Mouse (Mus musculus) heart, adult 2 months (tissue): ENCODE measurements around the gene Tph1.

Source experiments
- CTCF ChIP-seq: fragments of 200-600 bp; IDR thresholded peaks from 2 replicates; pipeline ENCODE4 v1.8.1; 2022; ENCODE audit warnings: antibody characterized with exemption, mild to moderate bottlenecking, moderate library complexity
- EP300 ChIP-seq: fragments of 200-500 bp; IDR thresholded peaks from 2 replicates; pipeline ENCODE4 v1.6.1; 2011; ENCODE audit warnings: low read depth, low read length, control low read depth; ENCODE audit not compliant: insufficient read depth
- POLR2A ChIP-seq: fragments of 200-500 bp; IDR thresholded peaks from 2 replicates; pipeline ENCODE4 v1.6.1; 2011; ENCODE audit warnings: mild to moderate bottlenecking, low read depth, low read length, control low read depth; ENCODE audit not compliant: insufficient read depth

DNA sequence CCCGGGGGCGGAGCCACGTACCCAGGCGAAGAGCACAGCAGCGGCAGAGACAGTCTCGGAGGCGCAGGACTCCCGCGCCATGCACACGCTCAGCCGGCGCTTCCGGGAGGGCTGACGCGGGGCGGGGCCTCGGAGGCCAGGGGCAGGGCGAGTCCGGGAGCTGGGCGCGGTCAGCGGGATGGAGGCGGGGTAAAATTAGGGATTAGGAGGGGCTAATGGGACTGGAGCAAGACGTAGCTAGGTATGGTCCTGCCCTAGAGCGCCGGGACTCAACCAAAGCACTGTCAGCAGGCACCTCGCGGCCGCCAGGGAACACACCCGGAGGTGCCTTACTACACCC lies 32.7 kb downstream of the Tph1 start, which contains the start of gene Sergef:
- peak; percentile 63 for TF ChIP-seq POLR2A
- TF ChIP-seq CTCF = peak; percentile 21
- no peak for TF ChIP-seq EP300
